ENCODE assay signal across 5 mouse cellular contexts in genomic region chr4:123940878-123941277, GRCm38 (mm10). TPM values are rescaled to one million over a fixed set of nuclear protein-coding genes. Genes with fewer than 3 reads are reported as not detected.
"Had no signal": no experiment of that assay in that cellular context is flagged by ENCODE, and none has a peak within 500 bp of the region (broad histone marks: within the 10 kb centered on the region; RNA-seq: fewer than 3 reads in every experiment).

No protein-coding gene starts in this region.

RNA-seq across cellular contexts. Expression of gene 4930535I16Rik, which starts 23.1 kb away (rescaled TPM):
- total RNA-seq: layer of hippocampus, adult 18-20 months; layer of hippocampus, postnatal 14 days; left cerebral cortex, adult 8-10 months; left cerebral cortex, postnatal 14 days; left cerebral cortex, postnatal 4 days had no signal
